Mouse (Mus musculus) heart, embryonic 15.5 days (tissue): ENCODE data around the gene Mrgprb1. TPM values are rescaled to one million over a fixed set of nuclear protein-coding genes. Genes with fewer than 3 reads are reported as not detected.
"Not testable (repeated sequence)": the region's sequence is repeated elsewhere in the genome, so short reads cannot be mapped to it uniquely, and the experiment has no call there.

Experiments
- ATAC-seq: fragments of 200-750 bp; cut with Nextera tagmentation; replicated peaks from 2 replicates; pipeline ENCODE4 v1.8.0; 2017; ENCODE audit warnings: low read depth, moderate TSS enrichment; ENCODE audit not compliant: insufficient number of reproducible peaks, insufficient read depth, low FRiP score
- H3K27ac ChIP-seq: fragments of 300-500 bp; sonication (generic); 2 replicates; pipeline ENCODE4 v1.5.1; 2015; ENCODE audit warnings: mild to moderate bottlenecking, inconsistent platforms
- H3K27me3 ChIP-seq: fragments of 300-500 bp; sonication (generic); 2 replicates; pipeline ENCODE4 v1.6.1; 2015; ENCODE audit warnings: inconsistent platforms
- H3K36me3 ChIP-seq: fragments of 300-500 bp; sonication (generic); 2 replicates; pipeline ENCODE4 v1.6.1; 2015; ENCODE audit warnings: mild to moderate bottlenecking, inconsistent platforms
- H3K4me1 ChIP-seq: fragments of 300-500 bp; sonication (generic); replicated peaks from 2 replicates; pipeline ENCODE4 v1.6.1; 2015; ENCODE audit warnings: inconsistent platforms
- H3K4me2 ChIP-seq: fragments of 300-500 bp; sonication (generic); 2 replicates; pipeline ENCODE4 v1.6.1; 2015; ENCODE audit warnings: inconsistent platforms, mild to moderate bottlenecking, moderate library complexity
- H3K4me3 ChIP-seq: fragments of 300-500 bp; sonication (generic); 2 replicates; pipeline ENCODE4 v1.5.1; 2015; ENCODE audit warnings: mild to moderate bottlenecking, inconsistent platforms
- H3K9ac ChIP-seq: fragments of 300-500 bp; sonication (generic); 2 replicates; pipeline ENCODE4 v1.6.1; 2015; ENCODE audit warnings: mild to moderate bottlenecking, inconsistent platforms
- H3K9me3 ChIP-seq: fragments of 300-500 bp; sonication (generic); replicated peaks from 2 replicates; pipeline ENCODE4 v1.6.1; 2016; ENCODE audit warnings: inconsistent platforms
- WGBS: fragments of 180-500 bp; shearing (Covaris S2); methylation state at CpG from one replicate; pipeline ENCODE4 v1.1.7; 2015; ENCODE audit warnings: mixed read lengths; 5-methylcytosine and 5-hydroxymethylcytosine counted together
- polyA plus RNA-seq: library from polyadenylated mRNA; unstranded; fragments of >200 nt; fragmentation: Nextera tagmentation; extraction: Ambion mirVana; gene quantifications from 2 replicates; pipeline ENCODE4 v1.2.1, GENCODE M21; 2015

The Mrgprb1 gene
- polyA plus RNA-seq = not detected in 2 replicates

GRCm38 (mm10) chr7:48456242-48456641, at the start of gene Mrgprb1:
Gene Mrgprb1, minus strand, starts transcription at chr7:48456342.
- no peak for ATAC-seq
- Histone ChIP-seq H3K4me1 (no peaks in the 10 kb centered on the region), H3K4me3 (no peak within 1 kb of the TSS), H3K27ac (no peak within 1 kb of the TSS), H3K9ac (no peak within 1 kb of the TSS), H3K36me3 (no peaks in the 10 kb centered on the region), H3K9me3 (no peaks in the 10 kb centered on the region), H3K4me2 (no peak within 1 kb of the TSS), H3K27me3 (no peaks in the 10 kb centered on the region)
- WGBS = 79% methylated on average over 3 of the region's 3 CpGs

- Histone ChIP-seq H3K36me3 (no peaks in the 10 kb centered on the region), H3K4me3 (no peak within 1 kb of the TSS), H3K9ac (no peak within 1 kb of the TSS), H3K9me3 (peaks cover 4% of the 10 kb centered on the region; the same call in 1 of the 2 replicates), H3K4me2 (no peak within 1 kb of the TSS), H3K4me1 (no peaks in the 10 kb centered on the region), H3K27ac (no peak within 1 kb of the TSS), H3K27me3 (no peaks in the 10 kb centered on the region)
- no peak for ATAC-seq
Measured at GRCm38 (mm10) chr7:48499221-48499620, 43.1 kb upstream of the Mrgprb1 start, which contains the start of gene Mrgprx2. Gene Mrgprx2, minus strand, starts transcription at chr7:48499321.

- no peaks in the 10 kb centered on the region for H3K36me3 ChIP-seq
- no peak overlapping the region for H3K4me2 ChIP-seq
- peaks cover 4% of the 10 kb centered on the region; the same call in 1 of the 2 replicates for H3K9me3 ChIP-seq
- no peak overlapping the region for H3K9ac ChIP-seq
- H3K27ac ChIP-seq = no peak overlapping the region
- H3K27me3 ChIP-seq = no peaks in the 10 kb centered on the region
- WGBS = 35% methylated on average over 3 of the region's 3 CpGs
- no peaks in the 10 kb centered on the region for H3K4me1 ChIP-seq
- no peak overlapping the region for H3K4me3 ChIP-seq
- ATAC-seq = no peak
Measured at GRCm38 (mm10) chr7:48436581-48436980, 19.6 kb downstream of the Mrgprb1 start.

GRCm38 (mm10) chr7:48435936-48436335, 20.2 kb downstream of the Mrgprb1 start:
- not testable (repeated sequence) for H3K9me3 ChIP-seq, H3K4me2 ChIP-seq
- 63% methylated on average over 3 of the region's 3 CpGs for WGBS

More at GRCm38 (mm10) chr7:48435936-48436335, 20.2 kb downstream of the Mrgprb1 start:
- H3K4me1 ChIP-seq, H3K27ac ChIP-seq, H3K27me3 ChIP-seq, ATAC-seq, H3K9ac ChIP-seq, H3K36me3 ChIP-seq, H3K4me3 ChIP-seq: not testable (repeated sequence)

Other genes starting within 250 kb of the Mrgprb1 start
- not detected in 2 replicates for gene Mrgprb8, start 67.8 kb downstream of the Mrgprb1 start, polyA plus RNA-seq
- gene Mrgprx2, start 43.0 kb upstream of the Mrgprb1 start, polyA plus RNA-seq = not detected in 2 replicates
- gene Mrgprb2, start 101.7 kb upstream of the Mrgprb1 start, polyA plus RNA-seq = not detected in 2 replicates
- gene Mrgprb3, start 187.5 kb upstream of the Mrgprb1 start, polyA plus RNA-seq = not detected in 2 replicates